Mouse (Mus musculus) intestine, embryonic 16.5 days (tissue): ENCODE results near the gene Sbk3. TPM values are rescaled to one million over a fixed set of nuclear protein-coding genes. Genes with fewer than 3 reads are reported as not detected.
"Not testable (repeated sequence)": the region's sequence is repeated elsewhere in the genome, so short reads cannot be mapped to it uniquely, and the experiment has no call there.

Experiments used
- ATAC-seq: fragments of 200-750 bp; cut with Nextera tagmentation; 2 replicates; pipeline ENCODE4 v1.8.0; 2017; ENCODE audit warnings: moderate TSS enrichment, moderate library complexity
- H3K27ac ChIP-seq: fragments of 300-500 bp; sonication (generic); 2 replicates; pipeline ENCODE4 v1.5.1; 2014; ENCODE audit warnings: mild to moderate bottlenecking, low read length
- H3K27me3 ChIP-seq: fragments of 300-500 bp; sonication (generic); replicated peaks from 2 replicates; pipeline ENCODE4 v1.6.1; 2014; ENCODE audit warnings: low read length, control low read depth, mixed read lengths; ENCODE audit not compliant: control insufficient read depth, insufficient read depth
- H3K36me3 ChIP-seq: fragments of 300-500 bp; sonication (generic); 2 replicates; pipeline ENCODE4 v1.6.1; 2014; ENCODE audit warnings: low read length, control low read depth; ENCODE audit not compliant: control insufficient read depth, insufficient read depth
- H3K4me1 ChIP-seq: fragments of 300-500 bp; sonication (generic); 2 replicates; pipeline ENCODE4 v1.6.1; 2014; ENCODE audit warnings: low read length, control low read depth, mixed read lengths; ENCODE audit not compliant: control insufficient read depth, insufficient read depth
- H3K4me2 ChIP-seq: fragments of 300-500 bp; sonication (generic); 2 replicates; pipeline ENCODE4 v1.6.1; 2014; ENCODE audit warnings: low read depth, low read length, control low read depth
- H3K4me3 ChIP-seq: fragments of 300-500 bp; sonication (generic); 2 replicates; pipeline ENCODE4 v1.5.1; 2014; ENCODE audit warnings: mild to moderate bottlenecking, low read length
- H3K9ac ChIP-seq: fragments of 300-500 bp; sonication (generic); 2 replicates; pipeline ENCODE4 v1.6.1; 2014; ENCODE audit warnings: low read depth, low read length
- H3K9me3 ChIP-seq: fragments of 300-500 bp; sonication (generic); 2 replicates; pipeline ENCODE4 v1.6.1; 2016; ENCODE audit warnings: low read length, control low read depth; ENCODE audit not compliant: control insufficient read depth
- WGBS: fragments of 180-500 bp; shearing (Covaris S2); extraction: QIAGEN DNeasy Blood & Tissue Kit; methylation state at CpG from one replicate; pipeline ENCODE4 v1.1.7; 2014; 5-methylcytosine and 5-hydroxymethylcytosine counted together
- polyA plus RNA-seq: library from polyadenylated mRNA; unstranded; fragments of >200 nt; fragmentation: Nextera tagmentation; extraction: Ambion mirVana; gene quantifications from 2 replicates; pipeline ENCODE4 v1.2.1, GENCODE M21; 2015

The Sbk3 gene
- not detected in 2 replicates for polyA plus RNA-seq

- 36% methylated on average over 6 of the region's 6 CpGs for WGBS
- Histone ChIP-seq H3K4me3 (no peak within 1 kb of the TSS), H3K27ac (no peak within 1 kb of the TSS), H3K36me3 (no peaks in the 10 kb centered on the region), H3K4me1 (no peaks in the 10 kb centered on the region), H3K27me3 (no peaks in the 10 kb centered on the region), H3K4me2 (no peak within 1 kb of the TSS), H3K9ac (no peak within 1 kb of the TSS), H3K9me3 (no peaks in the 10 kb centered on the region)
- no peak for ATAC-seq
Measured at GRCm38 (mm10) chr7:4971068-4971467, at the start of gene Sbk3. Gene Sbk3 (minus strand): TSS chr7:4971168.

DNA sequence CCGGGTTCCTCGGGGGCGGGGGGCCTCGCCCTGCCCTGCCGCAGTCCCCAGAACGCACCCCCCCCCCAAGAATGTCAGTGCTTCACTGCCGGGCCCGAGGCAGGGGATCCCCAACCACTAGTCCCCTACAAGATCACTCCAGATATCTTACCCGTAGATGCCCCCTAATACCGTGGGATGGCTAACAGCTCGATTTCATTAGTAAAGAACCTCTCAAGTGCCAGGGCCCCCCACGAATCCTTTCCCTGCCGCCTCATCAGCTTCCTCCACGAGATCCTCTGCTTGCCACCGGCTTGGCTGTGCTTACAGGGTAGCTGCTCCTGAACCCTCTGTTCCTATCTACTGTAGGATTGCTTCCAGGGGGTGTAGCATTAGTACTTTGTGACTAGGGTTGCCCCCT lies 49.7 kb upstream of the Sbk3 start:
- peak overlapping the region; percentile 95 for H3K9ac ChIP-seq
- no peaks in the 10 kb centered on the region for H3K27me3 ChIP-seq
- peaks cover 18% of the 10 kb centered on the region for H3K4me1 ChIP-seq
- peak overlapping the region; percentile 75 for H3K4me2 ChIP-seq
- peaks cover 2% of the 10 kb centered on the region; the same call in 1 of the 2 replicates for H3K9me3 ChIP-seq
- WGBS: 0% methylated on average over 15 of the region's 15 CpGs
- peaks cover 23% of the 10 kb centered on the region for H3K36me3 ChIP-seq
- ATAC-seq: peak; percentile 1; the same call in 1 of the 2 replicates
- H3K4me3 ChIP-seq: peak overlapping the region; percentile 86
- H3K27ac ChIP-seq: peak overlapping the region; percentile 97

- Histone ChIP-seq H3K27me3 (no peaks in the 10 kb centered on the region), H3K4me3 (peak within 1 kb of the TSS; percentile 86), H3K9me3 (peaks cover 2% of the 10 kb centered on the region; the same call in 1 of the 2 replicates), H3K4me1 (peaks cover 18% of the 10 kb centered on the region), H3K4me2 (peak within 1 kb of the TSS; percentile 75), H3K27ac (peak within 1 kb of the TSS; percentile 97), H3K9ac (peak within 1 kb of the TSS; percentile 95), H3K36me3 (peaks cover 23% of the 10 kb centered on the region)
- under 1% methylated on average over 49 of the region's 49 CpGs for WGBS
- peak; percentile 90 for ATAC-seq
Measured at GRCm38 (mm10) chr7:5020000-5020681, 49.2 kb upstream of the Sbk3 start, which contains the start of the genes Zfp865 and Ccdc106. Gene Zfp865 (plus strand): TSS chr7:5020376. Gene Ccdc106 (plus strand): TSS chr7:5020553.

GRCm38 (mm10) chr7:5019576-5019975 lies 48.6 kb upstream of the Sbk3 start:
- Histone ChIP-seq H3K4me3 (peak overlapping the region; percentile 86), H3K4me2 (peak overlapping the region; percentile 75), H3K4me1 (peaks cover 18% of the 10 kb centered on the region), H3K36me3 (peaks cover 23% of the 10 kb centered on the region), H3K27ac (peak overlapping the region; percentile 97), H3K9ac (peak overlapping the region; percentile 95)
- H3K27me3 ChIP-seq, ATAC-seq, H3K9me3 ChIP-seq: not testable (repeated sequence)
- 20% methylated on average over 8 of the region's 8 CpGs for WGBS

- Histone ChIP-seq H3K4me2 (no peak overlapping the region), H3K27ac (no peak overlapping the region), H3K9me3 (peaks cover 2% of the 10 kb centered on the region; the same call in 1 of the 2 replicates), H3K27me3 (no peaks in the 10 kb centered on the region), H3K4me3 (no peak overlapping the region), H3K9ac (no peak overlapping the region), H3K4me1 (peaks cover 18% of the 10 kb centered on the region), H3K36me3 (peaks cover 16% of the 10 kb centered on the region)
- WGBS: 97% methylated on average over 21 of the region's 21 CpGs
- ATAC-seq: no peak
Measured at GRCm38 (mm10) chr7:5017931-5018330, 47.0 kb upstream of the Sbk3 start.

DNA sequence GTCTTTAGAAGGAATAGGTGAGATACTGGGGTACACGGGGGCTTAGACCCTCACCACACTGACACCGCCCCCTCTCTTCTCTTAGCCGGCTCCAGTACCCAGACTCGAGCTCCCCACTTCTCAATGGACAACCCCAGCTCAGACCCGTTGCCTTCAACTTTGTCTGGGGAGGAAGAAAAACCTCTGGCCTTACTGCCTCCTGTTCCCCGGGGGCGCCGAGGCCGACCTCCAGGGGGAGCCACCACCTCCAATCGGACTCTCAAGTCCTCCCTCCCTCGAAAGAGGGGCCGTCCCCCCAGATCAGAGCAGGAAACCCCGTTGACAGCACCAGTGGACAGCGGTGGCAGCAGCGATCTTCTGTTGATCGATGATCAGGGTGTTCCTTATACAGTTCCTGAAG lies 46.4 kb upstream of the Sbk3 start:
- no peaks in the 10 kb centered on the region for H3K27me3 ChIP-seq
- H3K27ac ChIP-seq: no peak overlapping the region
- no peak for ATAC-seq
- no peak overlapping the region for H3K4me2 ChIP-seq
- H3K36me3 ChIP-seq: peaks cover 21% of the 10 kb centered on the region
- WGBS: 91% methylated on average over 16 of the region's 16 CpGs
- no peak overlapping the region for H3K9ac ChIP-seq
- peaks cover 2% of the 10 kb centered on the region; the same call in 1 of the 2 replicates for H3K9me3 ChIP-seq
- no peak overlapping the region for H3K4me3 ChIP-seq
- H3K4me1 ChIP-seq: peaks cover 18% of the 10 kb centered on the region

DNA sequence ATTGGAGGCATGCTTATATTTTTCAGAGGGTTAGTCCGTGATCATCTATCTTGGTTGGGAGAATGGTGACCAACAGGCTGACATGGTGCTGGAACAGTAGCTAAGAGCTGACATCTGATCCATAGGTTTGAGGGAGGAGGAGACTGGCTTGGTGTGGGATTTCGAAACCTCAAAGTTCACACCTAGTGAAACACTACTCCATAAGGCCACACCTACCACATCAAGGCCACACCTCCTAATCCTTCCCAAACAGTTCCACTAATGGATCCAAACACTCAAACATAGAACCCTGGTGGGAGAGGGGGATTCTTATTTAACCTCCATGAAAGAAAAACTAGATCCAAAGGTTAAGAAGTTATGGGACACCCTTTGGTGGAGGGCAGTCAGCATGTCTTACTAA lies 46.0 kb upstream of the Sbk3 start:
- peaks cover 18% of the 10 kb centered on the region for H3K4me1 ChIP-seq
- no peak overlapping the region; the same call in 1 of the 2 replicates for H3K27ac ChIP-seq
- no peak overlapping the region for H3K9ac ChIP-seq
- H3K27me3 ChIP-seq: no peaks in the 10 kb centered on the region
- no peak overlapping the region for H3K4me3 ChIP-seq
- peaks cover 23% of the 10 kb centered on the region for H3K36me3 ChIP-seq
- no peak for ATAC-seq
- H3K4me2 ChIP-seq: no peak overlapping the region
- WGBS: 96% methylated on average over 2 of the region's 2 CpGs
- H3K9me3 ChIP-seq: peaks cover 2% of the 10 kb centered on the region; the same call in 1 of the 2 replicates

DNA sequence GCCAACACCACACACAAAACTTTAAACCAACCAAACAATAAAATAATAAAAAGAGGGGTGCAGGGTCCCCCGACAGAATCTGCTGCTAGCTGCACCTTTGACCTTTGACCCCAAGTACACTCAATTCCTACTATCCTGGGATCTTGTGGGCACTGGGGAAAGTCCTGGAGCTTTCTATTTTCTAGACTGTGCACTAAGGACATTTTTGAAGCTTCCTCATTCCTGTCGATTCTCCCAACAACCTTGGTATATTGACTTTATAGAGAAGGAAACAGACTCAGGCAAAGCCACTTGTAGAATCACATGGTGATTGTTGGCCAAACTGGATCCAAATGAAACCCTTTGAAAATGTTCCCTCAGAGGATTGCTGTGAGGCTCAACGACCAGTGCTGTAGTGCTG lies 45.1 kb upstream of the Sbk3 start:
- Histone ChIP-seq H3K9me3 (peaks cover 2% of the 10 kb centered on the region; the same call in 1 of the 2 replicates), H3K4me3 (peak overlapping the region; percentile 76), H3K27me3 (no peaks in the 10 kb centered on the region), H3K27ac (peak overlapping the region; percentile 98), H3K9ac (peak overlapping the region; percentile 77), H3K36me3 (peaks cover 29% of the 10 kb centered on the region), H3K4me1 (peaks cover 11% of the 10 kb centered on the region), H3K4me2 (peak overlapping the region; percentile 68)
- ATAC-seq: peak; percentile 0; the same call in 1 of the 2 replicates
- 48% methylated on average over 3 of the region's 3 CpGs for WGBS

- H3K27ac ChIP-seq: peak within 1 kb of the TSS; percentile 99
- H3K27me3 ChIP-seq: no peaks in the 10 kb centered on the region
- ATAC-seq: peak; percentile 77
- peak within 1 kb of the TSS; percentile 90 for H3K9ac ChIP-seq
- H3K4me2 ChIP-seq: peak within 1 kb of the TSS; percentile 68
- H3K36me3 ChIP-seq: peaks cover 32% of the 10 kb centered on the region
- peak within 1 kb of the TSS; percentile 76 for H3K4me3 ChIP-seq
- 2% methylated on average over 74 of the region's 76 CpGs for WGBS
- peaks cover 2% of the 10 kb centered on the region; the same call in 1 of the 2 replicates for H3K9me3 ChIP-seq
- H3K4me1 ChIP-seq: peaks cover 10% of the 10 kb centered on the region
Measured at GRCm38 (mm10) chr7:5015118-5016001, 44.4 kb upstream of the Sbk3 start, which contains the start of gene Gm44973. Gene Gm44973 (plus strand): TSS chr7:5015496.
